8 mouse cellular contexts compared by ENCODE assay signal in the genomic region with DNA sequence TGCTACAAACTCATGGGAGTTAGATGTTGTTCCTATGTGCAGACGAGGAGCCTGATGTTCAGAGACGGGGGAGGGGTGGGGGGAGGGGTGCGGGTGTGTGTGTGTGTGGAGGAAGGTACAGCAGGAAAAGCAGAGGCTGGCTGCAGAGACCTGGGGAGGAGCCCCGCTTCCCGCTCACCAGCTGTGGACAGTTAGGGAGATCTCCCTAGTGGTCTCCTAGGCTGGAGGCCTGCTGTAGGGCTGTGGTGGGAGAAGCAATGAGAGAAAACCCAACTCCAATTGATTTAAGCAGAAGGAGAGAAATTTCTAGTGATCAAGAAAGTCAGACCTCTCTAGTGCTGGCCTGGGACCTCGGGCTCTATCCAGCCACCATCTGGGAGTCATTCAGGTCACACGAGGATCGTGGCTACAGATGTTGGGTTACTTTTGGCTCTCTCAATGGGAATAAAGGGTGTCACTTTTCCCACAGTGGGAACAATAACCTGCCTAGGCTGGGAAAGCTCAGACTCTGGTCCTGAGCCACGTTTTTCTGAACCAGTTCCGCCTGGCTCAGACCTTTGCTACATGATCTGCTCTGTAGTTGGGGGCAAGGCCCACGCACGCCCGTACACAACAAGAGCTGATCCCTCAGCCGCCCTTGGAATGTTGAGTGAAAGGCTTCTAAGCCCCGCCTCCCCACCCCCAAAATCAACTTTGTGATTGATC. TPM values are rescaled to one million over a fixed set of nuclear protein-coding genes. Genes with fewer than 3 reads are reported as not detected.
DNase-seq lines count a peak whose midpoint lies in the region; ATAC-seq lines count a peak whose summit lies in the region.
"Had no signal": no experiment of that assay in that cellular context is flagged by ENCODE, and none has a peak within 500 bp of the region (broad histone marks: within the 10 kb centered on the region; RNA-seq: fewer than 3 reads in every experiment).

No protein-coding gene starts in this region.

- 38% methylated on average over 15 of the region's 15 CpGs for WGBS in lung, embryonic 15.5 days
- 42% methylated on average over 15 of the region's 15 CpGs for WGBS in intestine, embryonic 15.5 days
- 32% methylated on average over 15 of the region's 15 CpGs for WGBS in stomach, embryonic 15.5 days

- H3K4me3 ChIP-seq in lung, embryonic 15.5 days = no peak overlapping the region
- H3K4me3 ChIP-seq in intestine, embryonic 15.5 days (replicated peaks) = no peak overlapping the region
- no peak overlapping the region for H3K4me3 ChIP-seq in stomach, embryonic 15.5 days (replicated peaks)

- no peaks in the 10 kb centered on the region for H3K9me3 ChIP-seq in lung, embryonic 15.5 days
- no peaks in the 10 kb centered on the region for H3K9me3 ChIP-seq in intestine, embryonic 15.5 days
- no peaks in the 10 kb centered on the region for H3K9me3 ChIP-seq in stomach, embryonic 15.5 days

- H3K27ac ChIP-seq in lung, embryonic 15.5 days = peak overlapping the region; percentile 49
- H3K27ac ChIP-seq in intestine, embryonic 15.5 days = 0 out of 2 replicates have a peak overlapping the region, but pooled peaks have one; percentile 40
- peak overlapping the region; percentile 62 for H3K27ac ChIP-seq in stomach, embryonic 15.5 days

- no peak overlapping the region for H3K9ac ChIP-seq in lung, embryonic 15.5 days
- H3K9ac ChIP-seq in intestine, embryonic 15.5 days = no peak overlapping the region
- no peak overlapping the region for H3K9ac ChIP-seq in stomach, embryonic 15.5 days

- no peaks in the 10 kb centered on the region for H3K27me3 ChIP-seq in lung, embryonic 15.5 days
- H3K27me3 ChIP-seq in intestine, embryonic 15.5 days (replicated peaks) = no peaks in the 10 kb centered on the region
- H3K27me3 ChIP-seq in stomach, embryonic 15.5 days (replicated peaks) = no peaks in the 10 kb centered on the region

- no peak for ATAC-seq in lung, embryonic 15.5 days (ENCODE audit: borderline replicate concordance, extremely low read depth, low FRiP score, low TSS enrichment)
- peak; percentile 50; the same call in 1 of the 2 replicates for ATAC-seq in intestine, embryonic 15.5 days
- ATAC-seq in stomach, embryonic 15.5 days (ENCODE audit: insufficient read depth, low FRiP score, low read depth) = peak; percentile 61; the same call in 1 of the 2 replicates
- no peak for ATAC-seq in monocyte, adult 5-6 weeks (replicated peaks; ENCODE audit: insufficient number of reproducible peaks, low FRiP score, low TSS enrichment, poor library complexity, severe bottlenecking)

- H3K36me3 ChIP-seq in lung, embryonic 15.5 days = no peaks in the 10 kb centered on the region
- H3K36me3 ChIP-seq in intestine, embryonic 15.5 days = no peaks in the 10 kb centered on the region
- no peaks in the 10 kb centered on the region for H3K36me3 ChIP-seq in stomach, embryonic 15.5 days

- peaks cover 26% of the 10 kb centered on the region for H3K4me1 ChIP-seq in lung, embryonic 15.5 days
- H3K4me1 ChIP-seq in intestine, embryonic 15.5 days (replicated peaks) = peaks cover 7% of the 10 kb centered on the region; the same call in 1 of the 2 replicates
- peaks cover 7% of the 10 kb centered on the region for H3K4me1 ChIP-seq in stomach, embryonic 15.5 days

- no peak overlapping the region for H3K4me2 ChIP-seq in lung, embryonic 15.5 days
- H3K4me2 ChIP-seq in intestine, embryonic 15.5 days (replicated peaks) = no peak overlapping the region
- no peak overlapping the region for H3K4me2 ChIP-seq in stomach, embryonic 15.5 days

- DNase-seq in lung, postnatal 14 days = no peak
- DNase-seq in forelimb bud, embryonic 11.5 days (ENCODE audit: low read depth, low spot score) = peak; percentile 53
- no peak for DNase-seq in right cerebral cortex, postnatal 36 days (ENCODE audit: low spot score in 2 of 2)

RNA-seq across cellular contexts. Expression of a gene that starts 36.8 kb away (rescaled TPM):
- 0.34 and 1.5 TPM in 2 replicates for polyA plus RNA-seq in lung, embryonic 15.5 days (2015; fragmentation: Nextera tagmentation; extraction: Ambion mirVana)
- 3.7 and 4.9 TPM in 2 replicates for polyA plus RNA-seq in intestine, embryonic 15.5 days (2015; fragmentation: Nextera tagmentation; extraction: Ambion mirVana)
- polyA plus RNA-seq in stomach, embryonic 15.5 days (2015; fragmentation: Nextera tagmentation; extraction: Ambion mirVana) = 7.3 and 16.8 TPM in 2 replicates
- 0.58 to 1.5 TPM (median 0.85 TPM) in 3 replicates for total RNA-seq in monocyte, adult 5-6 weeks (2017)
- total RNA-seq: common myeloid progenitor, adult 5-6 weeks had no signal

Comparison
In these comparisons a context has a peak if more than half of its experiments do, and no peak if none do; other contexts are left out.
1. ATAC-seq: peak in intestine, embryonic 15.5 days (single experiment) and stomach, embryonic 15.5 days (single experiment); none in lung, embryonic 15.5 days (single experiment) and monocyte, adult 5-6 weeks (single experiment).
2. Peak in every context shown above with its lines, with median percentiles within 50 percentile points of each other: H3K27ac ChIP-seq.